ENCODE assay signal across 24 mouse cellular contexts in the genomic region with DNA sequence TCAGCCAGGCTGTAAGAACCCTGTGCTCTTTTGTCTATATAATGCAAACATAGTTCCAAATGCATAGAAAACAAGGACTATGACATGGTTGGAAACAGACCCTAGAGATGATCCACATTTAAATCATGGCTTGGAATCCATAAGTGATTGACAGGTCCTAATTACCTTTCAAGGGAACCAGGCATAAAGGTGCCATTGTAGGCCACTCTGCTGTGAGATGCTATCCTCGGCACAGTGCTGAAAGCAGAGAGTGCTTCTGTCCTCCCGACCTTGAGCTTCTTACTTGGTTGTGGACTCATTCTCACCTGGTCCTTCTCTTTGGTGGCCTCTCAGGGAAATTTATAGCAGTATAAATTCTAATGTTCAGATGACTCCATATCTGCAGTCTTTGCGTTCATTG. TPM values are rescaled to one million over a fixed set of nuclear protein-coding genes. Genes with fewer than 3 reads are reported as not detected.
DNase-seq lines count a peak whose midpoint lies in the region; ATAC-seq lines count a peak whose summit lies in the region.
"Had no signal": no experiment of that assay in that cellular context is flagged by ENCODE, and none has a peak within 500 bp of the region (broad histone marks: within the 10 kb centered on the region; RNA-seq: fewer than 3 reads in every experiment).

No protein-coding gene starts in this region.

- ATAC-seq in midbrain, embryonic 13.5 days, result peak; percentile 56; the same call in 1 of the 2 replicates
- ATAC-seq in midbrain, embryonic 11.5 days (ENCODE audit: low FRiP score), result no peak
- ATAC-seq: forebrain, embryonic 13.5 days; forebrain, embryonic 16.5 days; intestine, embryonic 15.5 days had no signal

- H3K4me3 ChIP-seq in midbrain, embryonic 13.5 days (replicated peaks), result no peak overlapping the region
- H3K4me3 ChIP-seq in midbrain, embryonic 11.5 days (ENCODE audit: low read depth, low read length), result no peak overlapping the region
- H3K4me3 ChIP-seq: embryonic facial prominence, embryonic 10.5 days; embryonic facial prominence, embryonic 13.5 days; forebrain, embryonic 10.5 days; forebrain, embryonic 13.5 days; hindbrain, embryonic 15.5 days; intestine, embryonic 15.5 days had no signal

- WGBS in midbrain, embryonic 13.5 days, result 52% methylated on average over 3 of the region's 3 CpGs
- 59% methylated on average over 3 of the region's 3 CpGs for WGBS in midbrain, embryonic 11.5 days

- H3K4me1 ChIP-seq in midbrain, embryonic 13.5 days (replicated peaks), result peaks cover 11% of the 10 kb centered on the region
- peaks cover 5% of the 10 kb centered on the region for H3K4me1 ChIP-seq in midbrain, embryonic 11.5 days (ENCODE audit: control insufficient read depth, insufficient read depth, low read length)
- H3K4me1 ChIP-seq: hindbrain, embryonic 15.5 days; intestine, embryonic 15.5 days had no signal

- peaks cover 4% of the 10 kb centered on the region; the same call in 1 of the 2 replicates for H3K9me3 ChIP-seq in midbrain, embryonic 13.5 days
- no peaks in the 10 kb centered on the region; the same call in 1 of the 2 replicates for H3K9me3 ChIP-seq in midbrain, embryonic 11.5 days (ENCODE audit: control insufficient read depth, low read length)
- H3K9me3 ChIP-seq: embryonic facial prominence, embryonic 13.5 days; hindbrain, embryonic 15.5 days; intestine, embryonic 15.5 days had no signal

- peak; percentile 43 for DNase-seq in embryo, embryonic 10.5 days (ENCODE audit: low spot score)
- no peak for DNase-seq in embryo, embryonic 11 days
- no peak for DNase-seq in midbrain, embryonic 11.5 days (ENCODE audit: low spot score, missing footprints)
- DNase-seq in ES-CJ7 (ENCODE audit: low read depth, low spot score) (peak; percentile 24), ZHBTc4 (ENCODE audit: low read depth, low spot score) (peak; percentile 21)
- no peak for DNase-seq in spleen, postnatal 4 days (ENCODE audit: low spot score in 2 of 2)
- DNase-seq: adrenal gland, postnatal 14 days; B cell, adult 2 months; cerebellum, adult 11 months; cerebellum, adult 2 months; cerebellum, adult 9-11 months; cerebellum, postnatal 25 days; gastrocnemius, postnatal 10 days; kidney, adult 11 months had no signal

- H3K27ac ChIP-seq in midbrain, embryonic 13.5 days, result no peak overlapping the region
- H3K27ac ChIP-seq in midbrain, embryonic 11.5 days (ENCODE audit: low read depth, low read length), result no peak overlapping the region
- H3K27ac ChIP-seq: embryonic facial prominence, embryonic 10.5 days; embryonic facial prominence, embryonic 13.5 days; forebrain, embryonic 10.5 days; forebrain, embryonic 13.5 days; hindbrain, embryonic 15.5 days; intestine, embryonic 15.5 days had no signal

- H3K36me3 ChIP-seq in midbrain, embryonic 13.5 days, result peaks cover 11% of the 10 kb centered on the region
- H3K36me3 ChIP-seq in midbrain, embryonic 11.5 days (ENCODE audit: control insufficient read depth, insufficient read depth, low read length), result peaks cover 2% of the 10 kb centered on the region; the same call in 1 of the 2 replicates
- H3K36me3 ChIP-seq: hindbrain, embryonic 15.5 days; intestine, embryonic 15.5 days had no signal

- no peak overlapping the region for H3K4me2 ChIP-seq in midbrain, embryonic 13.5 days (replicated peaks)
- H3K4me2 ChIP-seq in midbrain, embryonic 11.5 days, result no peak overlapping the region
- H3K4me2 ChIP-seq: embryonic facial prominence, embryonic 13.5 days; forebrain, embryonic 13.5 days; heart, embryonic 11.5 days; hindbrain, embryonic 15.5 days; intestine, embryonic 15.5 days had no signal

- no peak overlapping the region for H3K9ac ChIP-seq in midbrain, embryonic 13.5 days (replicated peaks)
- no peak overlapping the region for H3K9ac ChIP-seq in midbrain, embryonic 11.5 days (ENCODE audit: low read length)
- H3K9ac ChIP-seq: embryonic facial prominence, embryonic 13.5 days; forebrain, embryonic 13.5 days; hindbrain, embryonic 15.5 days; intestine, embryonic 15.5 days had no signal

- no peaks in the 10 kb centered on the region for H3K27me3 ChIP-seq in midbrain, embryonic 13.5 days
- H3K27me3 ChIP-seq in midbrain, embryonic 11.5 days (ENCODE audit: control insufficient read depth, insufficient read depth, low read length), result no peaks in the 10 kb centered on the region
- H3K27me3 ChIP-seq: CH12.LX; embryonic facial prominence, embryonic 13.5 days; forebrain, embryonic 13.5 days; hindbrain, embryonic 15.5 days; intestine, embryonic 15.5 days had no signal

RNA-seq across cellular contexts. Expression of gene Plce1, which starts 46.6 kb away (rescaled TPM):
- 3.9 and 4.3 TPM in 2 replicates for polyA plus RNA-seq in midbrain, embryonic 13.5 days (2015; fragmentation: Nextera tagmentation; extraction: Ambion mirVana)
- polyA plus RNA-seq in midbrain, embryonic 11.5 days (2014; fragmentation: Nextera tagmentation; extraction: Ambion mirVana), result 4.1 and 4.3 TPM in 2 replicates

Comparison
In these comparisons a context has a peak if more than half of its experiments do, and no peak if none do; other contexts are left out.
1. DNase-seq: peak in embryo, embryonic 10.5 days (single experiment), ES-CJ7 (single experiment) and ZHBTc4 (single experiment); none in embryo, embryonic 11 days (single experiment), midbrain, embryonic 11.5 days (single experiment) and spleen, postnatal 4 days (0 of 2).